Mouse (Mus musculus): ENCODE data around the gene 1700028P14Rik. TPM values are rescaled to one million over a fixed set of nuclear protein-coding genes. Genes with fewer than 3 reads are reported as not detected.

1700028P14Rik gene
- polyA plus RNA-seq, 1 experiment = not detected

DNA sequence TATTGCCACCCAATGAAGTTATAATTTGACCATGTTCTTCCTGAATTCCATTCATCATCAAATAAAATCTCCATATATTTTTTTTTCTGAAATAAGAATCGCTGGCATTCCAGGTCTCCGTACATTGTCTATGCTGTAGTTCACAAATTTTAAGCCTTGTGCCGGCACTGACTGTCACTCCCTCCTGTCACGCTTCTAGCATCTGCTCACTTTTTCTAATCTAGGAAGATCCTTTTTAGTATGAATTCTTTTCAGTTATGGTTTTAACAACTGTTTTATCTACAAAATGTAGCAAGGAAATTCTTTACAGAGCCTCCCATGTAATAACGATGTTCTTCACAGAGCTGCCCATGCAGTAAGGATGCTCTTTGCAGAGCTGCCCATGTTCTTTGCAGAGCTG is 134.1 kb downstream of the 1700028P14Rik start:
- no peak for DNase-seq (ENCODE audit: low read depth, low spot score)
- WGBS = 92% methylated on average over 5 of the region's 5 CpGs

DNA sequence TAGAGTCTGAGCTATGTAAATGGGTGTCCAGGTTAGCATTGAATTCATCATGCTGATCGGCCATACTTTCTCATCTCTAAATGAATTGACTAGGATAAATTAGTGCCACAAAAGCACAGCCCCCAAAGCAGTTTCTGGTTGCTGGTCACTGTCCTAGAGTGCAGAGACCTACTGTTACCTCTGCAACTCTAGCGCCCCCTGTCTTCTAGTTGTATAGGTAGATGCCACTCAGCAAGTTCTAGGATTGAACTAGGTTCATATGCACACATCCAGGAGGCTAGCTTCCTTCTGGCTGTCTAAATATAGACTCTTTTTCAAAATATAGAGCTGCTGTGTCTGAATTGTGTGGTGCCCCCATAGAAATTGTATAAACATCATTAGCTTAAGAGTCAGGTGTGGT is 141.3 kb downstream of the 1700028P14Rik start:
- 52% methylated on average over 2 of the region's 2 CpGs for WGBS
- DNase-seq (ENCODE audit: low read depth, low spot score) = no peak

Other genes with a start within 250 kb of the 1700028P14Rik start
- gene Mamdc2, start 204.4 kb downstream of the 1700028P14Rik start, polyA plus RNA-seq (2012; rRNA removed) = 2.0 and 3.0 TPM in 2 replicates
- 2.1 and 5.9 TPM in 2 replicates for gene Ptar1, start 34.6 kb upstream of the 1700028P14Rik start, polyA plus RNA-seq (2012; rRNA removed)
- gene Apba1, start 106.1 kb upstream of the 1700028P14Rik start, polyA plus RNA-seq (2012; rRNA removed) = 1.1 and 1.8 TPM in 2 replicates

Data from large intestine, adult 2 months (tissue).